Mouse (Mus musculus) forebrain, embryonic 12.5 days (tissue): ENCODE results near the gene Trir. TPM values are rescaled to one million over a fixed set of nuclear protein-coding genes. Genes with fewer than 3 reads are reported as not detected.
A peak's percentile ranks its signal among the peaks of the same experiment; 100 is the strongest.

Source experiments
- ATAC-seq: fragments of 200-750 bp; cut with Nextera tagmentation; 2 replicates; pipeline ENCODE4 v1.8.0; 2017; ENCODE audit warnings: moderate TSS enrichment; ENCODE audit not compliant: low FRiP score
- H3K27ac ChIP-seq: fragments of 300-500 bp; sonication (generic); 2 replicates; pipeline ENCODE4 v1.5.1; 2016; ENCODE audit warnings: mild to moderate bottlenecking
- H3K27me3 ChIP-seq: fragments of 300-500 bp; sonication (generic); 2 replicates; pipeline ENCODE4 v1.6.1; 2016; ENCODE audit warnings: mild to moderate bottlenecking
- H3K36me3 ChIP-seq: fragments of 300-500 bp; sonication (generic); replicated peaks from 2 replicates; pipeline ENCODE4 v1.6.1; 2016; ENCODE audit warnings: mild to moderate bottlenecking
- H3K4me1 ChIP-seq: fragments of 300-500 bp; sonication (generic); 2 replicates; pipeline ENCODE4 v1.6.1; 2016
- H3K4me2 ChIP-seq: fragments of 300-500 bp; sonication (generic); 2 replicates; pipeline ENCODE4 v1.6.1; 2016; ENCODE audit warnings: mild to moderate bottlenecking, moderate library complexity
- H3K4me3 ChIP-seq: fragments of 300-500 bp; sonication (generic); replicated peaks from 2 replicates; pipeline ENCODE4 v1.5.1; 2016; ENCODE audit warnings: mild to moderate bottlenecking
- H3K9ac ChIP-seq: fragments of 300-500 bp; sonication (generic); 2 replicates; pipeline ENCODE4 v1.6.1; 2016; ENCODE audit warnings: mild to moderate bottlenecking
- H3K9me3 ChIP-seq: fragments of 300-500 bp; sonication (generic); 2 replicates; pipeline ENCODE4 v1.6.1; 2016
- WGBS: fragments of 180-500 bp; shearing (Covaris S2); methylation state at CpG from one replicate; pipeline ENCODE4 v1.1.7; 2016; 5-methylcytosine and 5-hydroxymethylcytosine counted together
- microRNA-seq: library from miRNA; unstranded; fragments of <30 nt; microRNA quantifications from one replicate; pipeline ENCODE4, GENCODE M21; 2017
- polyA plus RNA-seq: library from polyadenylated mRNA; unstranded; fragments of >200 nt; fragmentation: Nextera tagmentation; extraction: Ambion mirVana; gene quantifications from 2 replicates; pipeline ENCODE4 v1.2.1, GENCODE M21; 2016

Trir gene
- polyA plus RNA-seq, 1 experiment from 2014 or later: 175 TPM

GRCm38 (mm10) chr8:85076993-85077392 lies 50.4 kb downstream of the Trir start:
- 0% methylated on average over 2 of the region's 2 CpGs for WGBS
- H3K4me1 ChIP-seq: peaks cover 32% of the 10 kb centered on the region
- no peak for ATAC-seq
- H3K27ac ChIP-seq: no peak overlapping the region
- no peak overlapping the region for H3K9ac ChIP-seq
- H3K36me3 ChIP-seq: peaks cover 50% of the 10 kb centered on the region
- no peaks in the 10 kb centered on the region for H3K9me3 ChIP-seq
- no peaks in the 10 kb centered on the region for H3K27me3 ChIP-seq
- no peak overlapping the region for H3K4me3 ChIP-seq
- H3K4me2 ChIP-seq: no peak overlapping the region

Small RNA genes within 50 kb of the gene (microRNA-seq; reads per million reads assigned to microRNA genes)
- gene Mir7070: 4.9 reads per million, percentile 18 among the genes with 10 or more reads in this experiment

Other genes starting within 250 kb of the Trir start
- 31.9 and 33.2 TPM in 2 replicates for gene Nfix, start 226.5 kb upstream of the Trir start, polyA plus RNA-seq
- 5.3 and 5.6 TPM in 2 replicates for gene Dand5, start 204.0 kb upstream of the Trir start, polyA plus RNA-seq
- 43.0 and 44.8 TPM in 2 replicates for gene Gadd45gip1, start 195.3 kb upstream of the Trir start, polyA plus RNA-seq
- 108 and 118 TPM in 2 replicates for gene Rad23a, start 186.2 kb upstream of the Trir start, polyA plus RNA-seq
- 619 TPM in 2 replicates for gene Calr, start 179.9 kb upstream of the Trir start, polyA plus RNA-seq
- gene Farsa, start 169.8 kb upstream of the Trir start, polyA plus RNA-seq: 110 and 111 TPM in 2 replicates
- 76.7 and 82.9 TPM in 2 replicates for gene Syce2, start 154.7 kb upstream of the Trir start, polyA plus RNA-seq
- 31.1 and 33.2 TPM in 2 replicates for gene Gcdh, start 132.9 kb upstream of the Trir start, polyA plus RNA-seq
- gene Klf1, start 124.9 kb upstream of the Trir start, polyA plus RNA-seq: 2.4 and 3.5 TPM in 2 replicates
- 8.7 and 9.8 TPM in 2 replicates for gene Dnase2a, start 118.3 kb upstream of the Trir start, polyA plus RNA-seq
- 29.3 and 35.3 TPM in 2 replicates for gene Mast1, start 89.5 kb upstream of the Trir start, polyA plus RNA-seq
- gene Rtbdn, start 79.8 kb upstream of the Trir start, polyA plus RNA-seq: 0.88 and 1.6 TPM in 2 replicates
- gene Gm49661, start 57.4 kb upstream of the Trir start, polyA plus RNA-seq: not detected in 2 replicates
- gene Prdx2, start 57.2 kb upstream of the Trir start, polyA plus RNA-seq: 1,271 and 1,280 TPM in 2 replicates
- gene Rnaseh2a, start 57.1 kb upstream of the Trir start, polyA plus RNA-seq: 117 and 124 TPM in 2 replicates
- gene Junb, start 48.1 kb upstream of the Trir start, polyA plus RNA-seq: 4.8 and 4.9 TPM in 2 replicates
- gene Hook2, start 36.2 kb upstream of the Trir start, polyA plus RNA-seq: 16.1 and 18.2 TPM in 2 replicates
- not detected in 2 replicates for gene Best2, start 12.3 kb upstream of the Trir start, polyA plus RNA-seq
- gene Asna1, start 1.5 kb upstream of the Trir start, polyA plus RNA-seq: 140 TPM in 2 replicates
- gene Tnpo2, start 10.1 kb downstream of the Trir start, polyA plus RNA-seq: 45.1 and 50.7 TPM in 2 replicates
- gene Fbxw9, start 33.2 kb downstream of the Trir start, polyA plus RNA-seq: 32.1 and 33.7 TPM in 2 replicates
- gene Gm5741, start 41.2 kb downstream of the Trir start, polyA plus RNA-seq: 1.3 TPM in 1 of 2 replicates, not detected in the other
- 74.2 and 82.3 TPM in 2 replicates for gene Dhps, start 44.9 kb downstream of the Trir start, polyA plus RNA-seq
- 117 and 118 TPM in 2 replicates for gene Wdr83os, start 53.9 kb downstream of the Trir start, polyA plus RNA-seq
- gene Wdr83, start 54.5 kb downstream of the Trir start, polyA plus RNA-seq: 48.2 and 48.8 TPM in 2 replicates
- gene Man2b1, start 56.4 kb downstream of the Trir start, polyA plus RNA-seq: 14.9 and 17.8 TPM in 2 replicates
- 1.4 and 1.7 TPM in 2 replicates for gene Zfp791, start 96.3 kb downstream of the Trir start, polyA plus RNA-seq
- gene Cks1brt, start 125.1 kb downstream of the Trir start, polyA plus RNA-seq: not detected in 2 replicates
- gene Olfr371, start 199.2 kb downstream of the Trir start, polyA plus RNA-seq: not detected in 2 replicates